Mouse (Mus musculus) heart, embryonic 15.5 days (tissue): Measurements from ENCODE around the gene Notch1. TPM values are rescaled to one million over a fixed set of nuclear protein-coding genes. Genes with fewer than 3 reads are reported as not detected.

Experiments used
- ATAC-seq: fragments of 200-750 bp; cut with Nextera tagmentation; replicated peaks from 2 replicates; pipeline ENCODE4 v1.8.0; 2017; ENCODE audit warnings: low read depth, moderate TSS enrichment; ENCODE audit not compliant: insufficient number of reproducible peaks, insufficient read depth, low FRiP score
- H3K27ac ChIP-seq: fragments of 300-500 bp; sonication (generic); 2 replicates; pipeline ENCODE4 v1.5.1; 2015; ENCODE audit warnings: mild to moderate bottlenecking, inconsistent platforms
- H3K27me3 ChIP-seq: fragments of 300-500 bp; sonication (generic); 2 replicates; pipeline ENCODE4 v1.6.1; 2015; ENCODE audit warnings: inconsistent platforms
- H3K36me3 ChIP-seq: fragments of 300-500 bp; sonication (generic); 2 replicates; pipeline ENCODE4 v1.6.1; 2015; ENCODE audit warnings: mild to moderate bottlenecking, inconsistent platforms
- H3K4me1 ChIP-seq: fragments of 300-500 bp; sonication (generic); replicated peaks from 2 replicates; pipeline ENCODE4 v1.6.1; 2015; ENCODE audit warnings: inconsistent platforms
- H3K4me2 ChIP-seq: fragments of 300-500 bp; sonication (generic); 2 replicates; pipeline ENCODE4 v1.6.1; 2015; ENCODE audit warnings: inconsistent platforms, mild to moderate bottlenecking, moderate library complexity
- H3K4me3 ChIP-seq: fragments of 300-500 bp; sonication (generic); 2 replicates; pipeline ENCODE4 v1.5.1; 2015; ENCODE audit warnings: mild to moderate bottlenecking, inconsistent platforms
- H3K9ac ChIP-seq: fragments of 300-500 bp; sonication (generic); 2 replicates; pipeline ENCODE4 v1.6.1; 2015; ENCODE audit warnings: mild to moderate bottlenecking, inconsistent platforms
- H3K9me3 ChIP-seq: fragments of 300-500 bp; sonication (generic); replicated peaks from 2 replicates; pipeline ENCODE4 v1.6.1; 2016; ENCODE audit warnings: inconsistent platforms
- WGBS: fragments of 180-500 bp; shearing (Covaris S2); methylation state at CpG from one replicate; pipeline ENCODE4 v1.1.7; 2015; ENCODE audit warnings: mixed read lengths; 5-methylcytosine and 5-hydroxymethylcytosine counted together
- polyA plus RNA-seq: library from polyadenylated mRNA; unstranded; fragments of >200 nt; fragmentation: Nextera tagmentation; extraction: Ambion mirVana; gene quantifications from 2 replicates; pipeline ENCODE4 v1.2.1, GENCODE M21; 2015

Notch1 gene
- polyA plus RNA-seq, 1 experiment from 2014 or later, result 10.8 TPM

GRCm38 (mm10) chr2:26507961-26508391 lies 8.5 kb downstream of the Notch1 start:
- H3K4me2 ChIP-seq, result peak overlapping the region; percentile 41
- 0 out of 2 replicates have a peak, but pooled peaks cover 3% of the 10 kb centered on the region for H3K27me3 ChIP-seq
- 0 out of 2 replicates have a peak overlapping the region, but pooled peaks have one; percentile 15 for H3K9ac ChIP-seq
- ATAC-seq, result no peak
- H3K9me3 ChIP-seq, result no peaks in the 10 kb centered on the region
- 7% methylated on average over 6 of the region's 6 CpGs for WGBS
- peak overlapping the region; percentile 89 for H3K27ac ChIP-seq
- H3K36me3 ChIP-seq, result no peaks in the 10 kb centered on the region
- no peak overlapping the region for H3K4me3 ChIP-seq
- H3K4me1 ChIP-seq, result peaks cover 51% of the 10 kb centered on the region

GRCm38 (mm10) chr2:26507481-26507886 lies 9.0 kb downstream of the Notch1 start:
- Histone ChIP-seq H3K27me3 (0 out of 2 replicates have a peak, but pooled peaks cover 3% of the 10 kb centered on the region), H3K36me3 (no peaks in the 10 kb centered on the region), H3K4me2 (peak overlapping the region; percentile 41), H3K27ac (peak overlapping the region; percentile 89), H3K4me3 (0 out of 2 replicates have a peak overlapping the region, but pooled peaks have one; percentile 5), H3K9ac (peak overlapping the region; percentile 13; the same call in 1 of the 2 replicates), H3K9me3 (no peaks in the 10 kb centered on the region), H3K4me1 (peaks cover 56% of the 10 kb centered on the region)
- peak; percentile 36; the same call in 1 of the 2 replicates for ATAC-seq
- 6% methylated on average over 7 of the region's 7 CpGs for WGBS

GRCm38 (mm10) chr2:26506746-26507280 lies 9.7 kb downstream of the Notch1 start:
- H3K27me3 ChIP-seq, result 0 out of 2 replicates have a peak, but pooled peaks cover 3% of the 10 kb centered on the region
- H3K4me3 ChIP-seq, result no peak overlapping the region
- H3K36me3 ChIP-seq, result no peaks in the 10 kb centered on the region
- peaks cover 62% of the 10 kb centered on the region for H3K4me1 ChIP-seq
- 80% methylated on average over 3 of the region's 3 CpGs for WGBS
- peak overlapping the region; percentile 89 for H3K27ac ChIP-seq
- H3K9ac ChIP-seq, result 0 out of 2 replicates have a peak overlapping the region, but pooled peaks have one; percentile 13
- ATAC-seq, result no peak
- no peak overlapping the region; the same call in 1 of the 2 replicates for H3K4me2 ChIP-seq
- H3K9me3 ChIP-seq, result no peaks in the 10 kb centered on the region

- H3K4me1 ChIP-seq, result peaks cover 81% of the 10 kb centered on the region
- no peaks in the 10 kb centered on the region; the same call in 1 of the 2 replicates for H3K36me3 ChIP-seq
- WGBS, result 69% methylated on average over 9 of the region's 9 CpGs
- H3K27ac ChIP-seq, result peak overlapping the region; percentile 86; the same call in 1 of the 2 replicates
- 0 out of 2 replicates have a peak overlapping the region, but pooled peaks have one; percentile 90 for H3K4me2 ChIP-seq
- peaks cover 9% of the 10 kb centered on the region; the same call in 1 of the 2 replicates for H3K27me3 ChIP-seq
- H3K4me3 ChIP-seq, result peak overlapping the region; percentile 81; the same call in 1 of the 2 replicates
- H3K9me3 ChIP-seq, result no peaks in the 10 kb centered on the region
- H3K9ac ChIP-seq, result no peak overlapping the region
- no peak for ATAC-seq
These were observed 11.5 kb downstream of the Notch1 start for GRCm38 (mm10) chr2:26504772-26505480.

DNA sequence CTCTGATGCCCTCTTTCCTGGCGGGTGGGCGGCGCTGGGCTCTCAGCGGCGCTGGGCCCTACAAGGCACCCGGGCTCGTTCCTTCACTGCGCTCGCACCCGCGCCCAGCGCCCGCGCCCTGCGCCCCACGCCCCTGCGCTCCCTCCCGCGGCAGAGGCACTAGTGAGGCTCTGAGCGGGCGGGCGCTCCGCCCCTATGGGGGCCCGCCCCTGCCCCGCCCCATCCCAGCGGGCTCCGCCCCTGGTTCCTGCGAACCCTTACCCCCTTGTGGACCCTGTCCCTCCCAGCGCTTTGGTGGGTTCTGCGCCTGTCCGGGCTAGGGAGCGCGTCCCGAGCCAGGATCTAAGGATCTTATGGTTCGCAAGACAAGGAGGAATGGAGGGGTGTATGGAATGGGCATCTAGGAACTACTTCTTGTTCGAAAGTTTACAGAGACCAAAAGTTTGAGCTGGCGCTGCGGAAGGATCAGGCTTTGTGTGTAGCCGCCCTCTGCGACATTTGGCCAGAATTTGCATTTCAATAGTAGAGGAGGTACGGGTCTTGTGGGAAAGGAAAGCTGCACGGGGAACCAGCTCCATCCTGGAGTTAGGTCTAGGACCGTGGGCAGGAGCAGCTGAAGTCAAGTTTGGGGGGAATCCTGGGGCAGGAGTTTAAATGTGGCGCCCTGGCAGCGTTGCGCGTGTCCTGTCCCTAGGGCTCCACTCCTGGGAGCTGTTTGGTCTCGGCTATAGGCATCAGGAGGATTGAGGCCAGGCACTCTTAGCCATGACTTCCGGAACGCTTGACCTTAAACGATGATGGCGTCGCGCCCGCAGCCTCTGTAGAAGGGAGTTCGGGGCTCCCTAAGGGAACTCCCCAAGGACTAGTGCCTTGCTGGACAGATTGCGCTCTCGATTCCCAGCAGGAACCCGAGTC lies 12.5 kb downstream of the Notch1 start:
- H3K4me1 ChIP-seq, result peaks cover 87% of the 10 kb centered on the region
- ATAC-seq, result peak; percentile 82
- H3K27me3 ChIP-seq, result peaks cover 9% of the 10 kb centered on the region; the same call in 1 of the 2 replicates

GRCm38 (mm10) chr2:26502863-26503631 lies 13.4 kb downstream of the Notch1 start:
- no peaks in the 10 kb centered on the region; the same call in 1 of the 2 replicates for H3K36me3 ChIP-seq
- peak overlapping the region; percentile 90 for H3K4me2 ChIP-seq
- under 1% methylated on average over 57 of the region's 57 CpGs for WGBS
- peak overlapping the region; percentile 81 for H3K4me3 ChIP-seq
- H3K4me1 ChIP-seq, result peaks cover 86% of the 10 kb centered on the region
- no peaks in the 10 kb centered on the region for H3K9me3 ChIP-seq
- H3K9ac ChIP-seq, result peak overlapping the region; percentile 82
- H3K27ac ChIP-seq, result peak overlapping the region; percentile 86
- ATAC-seq, result peak; percentile 26; the same call in 1 of the 2 replicates
- peaks cover 9% of the 10 kb centered on the region; the same call in 1 of the 2 replicates for H3K27me3 ChIP-seq

More for the DNA sequence above, 12.5 kb downstream of the Notch1 start:
- Histone ChIP-seq H3K4me3 (peak overlapping the region; percentile 81), H3K4me2 (peak overlapping the region; percentile 90), H3K27ac (peak overlapping the region; percentile 86), H3K36me3 (no peaks in the 10 kb centered on the region; the same call in 1 of the 2 replicates), H3K9me3 (no peaks in the 10 kb centered on the region), H3K9ac (peak overlapping the region; percentile 82)
- 3% methylated on average over 57 of the region's 59 CpGs for WGBS

- Histone ChIP-seq H3K9me3 (no peaks in the 10 kb centered on the region), H3K9ac (peak overlapping the region; percentile 82), H3K4me2 (peak overlapping the region; percentile 90), H3K4me3 (peak overlapping the region; percentile 81), H3K4me1 (peaks cover 86% of the 10 kb centered on the region), H3K27ac (peak overlapping the region; percentile 86), H3K36me3 (no peaks in the 10 kb centered on the region; the same call in 1 of the 2 replicates), H3K27me3 (peaks cover 9% of the 10 kb centered on the region; the same call in 1 of the 2 replicates)
- WGBS, result under 1% methylated on average over 33 of the region's 33 CpGs
- ATAC-seq, result no peak; the same call in 1 of the 2 replicates
These were observed 14.1 kb downstream of the Notch1 start for GRCm38 (mm10) chr2:26502299-26502862.

DNA sequence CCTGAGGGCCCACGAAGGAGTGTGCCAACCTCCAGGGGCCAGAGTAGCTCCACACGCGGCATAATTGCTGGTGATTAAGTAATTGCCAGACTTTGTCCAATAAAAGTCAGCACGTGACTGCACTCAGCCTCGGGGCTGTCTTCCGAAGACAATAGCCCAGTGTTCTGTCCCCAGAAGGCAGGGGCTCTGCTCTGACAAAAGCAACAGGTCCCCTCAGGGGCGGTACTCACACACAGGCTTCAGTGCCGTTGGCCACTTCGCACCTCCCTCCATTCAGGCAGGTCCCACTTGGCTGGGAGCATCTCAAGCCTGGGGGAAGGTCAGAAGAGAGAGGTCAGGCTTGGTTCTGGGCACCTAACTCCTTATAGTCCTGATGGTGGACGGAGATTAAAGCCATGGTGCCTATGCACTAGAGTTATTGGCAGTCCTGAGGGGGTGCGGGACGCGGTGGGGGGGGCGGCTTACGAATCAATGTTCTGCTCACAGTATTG lies 14.8 kb downstream of the Notch1 start:
- H3K4me2 ChIP-seq, result peak overlapping the region; percentile 90
- H3K9me3 ChIP-seq, result no peaks in the 10 kb centered on the region
- H3K27ac ChIP-seq, result peak overlapping the region; percentile 86
- H3K27me3 ChIP-seq, result peaks cover 9% of the 10 kb centered on the region; the same call in 1 of the 2 replicates
- peaks cover 86% of the 10 kb centered on the region for H3K4me1 ChIP-seq
- WGBS, result 8% methylated on average over 15 of the region's 15 CpGs
- peak overlapping the region; percentile 81 for H3K4me3 ChIP-seq
- no peaks in the 10 kb centered on the region; the same call in 1 of the 2 replicates for H3K36me3 ChIP-seq
- H3K9ac ChIP-seq, result peak overlapping the region; percentile 82
- ATAC-seq, result no peak

- peak overlapping the region; percentile 86 for H3K27ac ChIP-seq
- H3K4me2 ChIP-seq, result peak overlapping the region; percentile 90
- peak overlapping the region; percentile 81 for H3K4me3 ChIP-seq
- ATAC-seq, result no peak
- H3K27me3 ChIP-seq, result peaks cover 9% of the 10 kb centered on the region; the same call in 1 of the 2 replicates
- H3K9me3 ChIP-seq, result no peaks in the 10 kb centered on the region
- no peaks in the 10 kb centered on the region; the same call in 1 of the 2 replicates for H3K36me3 ChIP-seq
- peaks cover 91% of the 10 kb centered on the region for H3K4me1 ChIP-seq
- H3K9ac ChIP-seq, result peak overlapping the region; percentile 82
- 51% methylated on average over 14 of the region's 14 CpGs for WGBS
These were observed 15.7 kb downstream of the Notch1 start for GRCm38 (mm10) chr2:26500599-26501370.
